Comparison of ENCODE assay signal across 20 mouse cellular contexts in the genomic region with DNA sequence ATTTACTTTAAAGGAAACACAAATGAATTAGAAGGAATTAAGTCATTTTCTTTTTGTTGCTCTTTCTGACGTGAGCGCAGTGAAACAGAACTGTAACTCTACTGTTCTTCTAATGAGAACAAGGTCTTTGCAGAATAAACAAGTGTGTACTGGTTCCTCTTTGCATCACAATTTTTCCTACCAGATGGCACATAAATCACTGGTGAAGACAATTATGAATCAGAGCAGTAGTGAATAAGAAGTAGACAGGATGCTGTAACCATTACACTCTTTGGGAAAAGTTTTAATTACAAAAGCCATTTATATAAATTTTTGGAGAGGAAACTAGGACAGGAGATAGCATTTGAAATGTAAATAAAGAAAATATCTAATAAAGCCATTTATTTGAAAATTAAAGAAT.
"Had no signal": no experiment of that assay in that cellular context is flagged by ENCODE, and none has a peak within 500 bp of the region (broad histone marks: within the 10 kb centered on the region; RNA-seq: fewer than 3 reads in every experiment).

No protein-coding gene starts in this region.

- H3K27ac ChIP-seq: kidney, embryonic 15.5 days; limb, embryonic 12.5 days; limb, embryonic 15.5 days; liver, embryonic 14.5 days; macrophage; midbrain, embryonic 12.5 days; midbrain, embryonic 15.5 days; neural tube, embryonic 13.5 days; stomach, postnatal 0 days had no signal

- DNase-seq: kidney, postnatal 14 days; kidney, postnatal 4 days; left cerebral cortex, postnatal 4 days; liver, postnatal 0 days; lung, embryonic 14.5 days; retina, postnatal 1 day; thymus, adult 2 months; thymus, postnatal 14 days; thymus, postnatal 4 days had no signal

- H3K4me2 ChIP-seq: kidney, embryonic 15.5 days; limb, embryonic 12.5 days; limb, embryonic 15.5 days; liver, embryonic 11.5 days; lung, embryonic 14.5 days; midbrain, embryonic 12.5 days; midbrain, embryonic 15.5 days; neural tube, embryonic 13.5 days had no signal

- H3K36me3 ChIP-seq: limb, embryonic 12.5 days; midbrain, embryonic 15.5 days; neural tube, embryonic 13.5 days had no signal

- H3K27me3 ChIP-seq: kidney, embryonic 15.5 days; midbrain, embryonic 12.5 days; midbrain, embryonic 15.5 days; neural tube, embryonic 13.5 days had no signal

- H3K9ac ChIP-seq: kidney, embryonic 15.5 days; limb, embryonic 12.5 days; limb, embryonic 15.5 days; liver, embryonic 14.5 days; liver, postnatal 0 days; lung, embryonic 14.5 days; midbrain, embryonic 12.5 days; midbrain, embryonic 15.5 days; neural tube, embryonic 13.5 days had no signal

- H3K4me3 ChIP-seq: kidney, embryonic 15.5 days; limb, embryonic 12.5 days; limb, embryonic 15.5 days; midbrain, embryonic 12.5 days; midbrain, embryonic 15.5 days; neural tube, embryonic 13.5 days had no signal

- H3K4me1 ChIP-seq: kidney, embryonic 15.5 days; limb, embryonic 15.5 days; midbrain, embryonic 15.5 days; neural tube, embryonic 13.5 days had no signal

- H3K9me3 ChIP-seq: kidney, embryonic 15.5 days; limb, embryonic 12.5 days; limb, embryonic 15.5 days; midbrain, embryonic 12.5 days; midbrain, embryonic 15.5 days; neural tube, embryonic 13.5 days had no signal

- ATAC-seq: liver, postnatal 0 days; lung, postnatal 0 days; midbrain, embryonic 15.5 days had no signal
